26 mouse cellular contexts compared by ENCODE assay signal in genomic region chr3:58608506-58608905, GRCm38 (mm10). TPM values are rescaled to one million over a fixed set of nuclear protein-coding genes. Genes with fewer than 3 reads are reported as not detected.
"Had no signal": no experiment of that assay in that cellular context is flagged by ENCODE, and none has a peak within 500 bp of the region (broad histone marks: within the 10 kb centered on the region; RNA-seq: fewer than 3 reads in every experiment).

No protein-coding gene starts in this region.

- ATAC-seq: liver, embryonic 12.5 days; midbrain, embryonic 13.5 days; midbrain, embryonic 16.5 days had no signal

- H3K9ac ChIP-seq: limb, embryonic 13.5 days; liver, embryonic 12.5 days; liver, embryonic 15.5 days; lung, embryonic 15.5 days; midbrain, embryonic 13.5 days; neural tube, embryonic 13.5 days had no signal

- H3K4me2 ChIP-seq: limb, embryonic 13.5 days; liver, embryonic 12.5 days; liver, embryonic 15.5 days; lung, embryonic 15.5 days; midbrain, embryonic 13.5 days; neural tube, embryonic 13.5 days had no signal

- H3K36me3 ChIP-seq: limb, embryonic 10.5 days; limb, embryonic 13.5 days; liver, embryonic 12.5 days; liver, embryonic 15.5 days; lung, embryonic 15.5 days; neural tube, embryonic 13.5 days had no signal

- H3K4me3 ChIP-seq: layer of hippocampus, adult 2 months; limb, embryonic 10.5 days; limb, embryonic 13.5 days; liver, embryonic 12.5 days; liver, embryonic 15.5 days; lung, embryonic 15.5 days; midbrain, embryonic 13.5 days; myocyte; neural tube, embryonic 13.5 days had no signal

- H3K4me1 ChIP-seq: limb, embryonic 10.5 days; limb, embryonic 13.5 days; liver, embryonic 12.5 days; liver, embryonic 15.5 days; lung, embryonic 15.5 days; midbrain, embryonic 13.5 days; neural tube, embryonic 13.5 days had no signal

- DNase-seq: kidney, postnatal 14 days; kidney, postnatal 4 days; layer of hippocampus, adult 9-11 months; liver; lung, adult 18-20 months; lung, postnatal 10 days; lung, postnatal 36 days; thymus, adult 18-20 months; thymus, postnatal 14 days; thymus, postnatal 4 days had no signal

- H3K9me3 ChIP-seq: limb, embryonic 10.5 days; liver, embryonic 12.5 days; liver, embryonic 15.5 days; lung, embryonic 15.5 days; neural tube, embryonic 13.5 days had no signal

- H3K27me3 ChIP-seq: limb, embryonic 13.5 days; liver, embryonic 12.5 days; liver, embryonic 15.5 days; lung, embryonic 15.5 days; midbrain, embryonic 13.5 days; neural tube, embryonic 13.5 days had no signal

- H3K27ac ChIP-seq: layer of hippocampus, adult 2 months; limb, embryonic 10.5 days; limb, embryonic 13.5 days; liver, embryonic 12.5 days; liver, embryonic 15.5 days; lung, embryonic 15.5 days; midbrain, embryonic 13.5 days; neural tube, embryonic 13.5 days had no signal

RNA-seq across cellular contexts. Expression of gene Erich6, which starts 28.5 kb away (rescaled TPM):
- total RNA-seq: megakaryocyte-erythroid progenitor cell, adult 5-6 weeks; monocyte, adult 5-6 weeks; neutrophil, adult 5-6 weeks had no signal
- polyA plus RNA-seq: kidney, embryonic 16.5 days; limb, embryonic 10.5 days; limb, embryonic 13.5 days; liver, embryonic 12.5 days; liver, embryonic 15.5 days; lung, embryonic 15.5 days; small intestine, adult 2 months; spleen, adult 2 months had no signal
